Mouse (Mus musculus) kidney, adult 2 months (tissue): Measurements from ENCODE around the gene Tdgf1.

Source experiments
- CTCF ChIP-seq: fragments of 200-500 bp; conservative IDR thresholded peaks from 2 replicates; pipeline ENCODE4 v1.5.1; 2011; ENCODE audit warnings: low read depth, mild to moderate bottlenecking, control low read depth, low read length, moderate library complexity, mixed read lengths; ENCODE audit not compliant: insufficient read depth, insufficient read length
- POLR2A ChIP-seq: fragments of 200-500 bp; IDR thresholded peaks from one replicate; pipeline ENCODE4 v1.6.1; 2011; ENCODE audit warnings: low read depth, low read length, control low read depth

GRCm38 (mm10) chr9:110933850-110934437, 12.0 kb downstream of the Tdgf1 start:
- no peak for TF ChIP-seq POLR2A
- no peak for TF ChIP-seq CTCF
